Comparison of ENCODE assay signal across 17 mouse cellular contexts in the genomic region with DNA sequence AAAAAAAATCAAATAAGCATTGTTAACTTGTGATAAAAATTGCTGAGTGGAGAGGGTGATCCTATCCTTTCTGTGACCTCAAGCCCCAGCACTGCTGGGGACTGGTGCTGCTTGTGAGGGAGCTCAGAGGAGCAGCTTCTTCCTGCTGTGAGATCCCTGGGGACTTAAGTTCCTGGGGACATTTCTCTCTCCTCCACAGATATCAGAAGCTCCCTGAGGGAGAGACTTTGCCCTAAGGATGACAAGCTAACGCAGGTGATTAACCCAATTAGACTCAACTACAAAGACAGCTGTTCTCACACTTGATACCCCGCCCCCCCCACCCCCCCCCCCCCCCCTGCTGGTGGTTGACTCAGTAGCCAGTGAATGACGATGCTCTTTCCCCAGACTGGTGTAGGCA.
"Had no signal": no experiment of that assay in that cellular context is flagged by ENCODE, and none has a peak within 500 bp of the region (broad histone marks: within the 10 kb centered on the region; RNA-seq: fewer than 3 reads in every experiment).

No protein-coding gene starts in this region.

- H3K4me1 ChIP-seq: liver, embryonic 13.5 days; stomach, embryonic 15.5 days had no signal

- H3K4me2 ChIP-seq: liver, embryonic 13.5 days; midbrain, embryonic 11.5 days; neural tube, embryonic 13.5 days; stomach, embryonic 15.5 days had no signal

- H3K36me3 ChIP-seq: liver, embryonic 13.5 days; stomach, embryonic 15.5 days had no signal

- H3K27ac ChIP-seq: liver, embryonic 13.5 days; neural tube, embryonic 13.5 days; stomach, embryonic 15.5 days had no signal

- H3K9ac ChIP-seq: liver, embryonic 13.5 days; neural tube, embryonic 13.5 days; stomach, embryonic 15.5 days had no signal

- H3K4me3 ChIP-seq: left cerebral cortex, adult 2 months; liver, embryonic 13.5 days; myocyte; neural tube, embryonic 13.5 days; stomach, embryonic 15.5 days had no signal

- DNase-seq: kidney, adult 11 months; kidney, adult 8-10 months; kidney, postnatal 14 days; kidney, postnatal 4 days; layer of hippocampus, postnatal 36 days; liver, embryonic 13.5 days; lung, adult 2 months; lung, postnatal 14 days; lung, postnatal 4 days; right cerebral cortex, postnatal 25 days; spleen, adult 18-20 months; thymus, postnatal 25 days had no signal

- H3K27me3 ChIP-seq: liver, embryonic 13.5 days; neural tube, embryonic 13.5 days; stomach, embryonic 15.5 days had no signal

- H3K9me3 ChIP-seq: liver, embryonic 13.5 days; neural tube, embryonic 13.5 days; stomach, embryonic 15.5 days had no signal
